Mouse (Mus musculus) spleen, adult 2 months (tissue): ENCODE measurements around the gene Krt33b. TPM values are rescaled to one million over a fixed set of nuclear protein-coding genes. Genes with fewer than 3 reads are reported as not detected.

ENCODE experiments used
- DNase-seq, 2 experiments: peaks; one replicate each; pipeline versions ENCODE4 v3.0.0 to v3.0.0-alpha.2; 2012 to 2021; ENCODE audit warnings: low spot score in 2 of 2, low read depth in 1 of 2
- H3K27ac ChIP-seq: fragments of 200-500 bp; 2 replicates; pipeline ENCODE4 v1.5.1; 2012; ENCODE audit warnings: low read length, inconsistent platforms; ENCODE audit not compliant: insufficient read depth
- H3K27me3 ChIP-seq: fragments of 200-500 bp; 2 replicates; pipeline ENCODE4 v1.6.1; 2012; ENCODE audit warnings: mild to moderate bottlenecking, moderate library complexity, low read length, inconsistent platforms; ENCODE audit not compliant: control insufficient read depth, insufficient read depth
- H3K36me3 ChIP-seq: fragments of 200-500 bp; 2 replicates; pipeline ENCODE4 v1.6.1; 2012; ENCODE audit warnings: mild to moderate bottlenecking, low read length, inconsistent platforms; ENCODE audit not compliant: control insufficient read depth, insufficient read depth
- H3K4me1 ChIP-seq: fragments of 200-500 bp; 2 replicates; pipeline ENCODE4 v1.6.1; 2011; ENCODE audit warnings: inconsistent platforms; ENCODE audit not compliant: control insufficient read depth, insufficient read depth, insufficient read length
- H3K4me3 ChIP-seq: fragments of 200-500 bp; 2 replicates; pipeline ENCODE4 v1.5.1; 2011; ENCODE audit warnings: mild to moderate bottlenecking, inconsistent platforms; ENCODE audit not compliant: insufficient read depth, insufficient read length; ENCODE audit errors: extremely low read depth
- CTCF ChIP-seq: fragments of 200-500 bp; IDR thresholded peaks from 2 replicates; pipeline ENCODE4 v1.5.1; 2011; ENCODE audit warnings: mild to moderate bottlenecking, inconsistent platforms; ENCODE audit not compliant: insufficient read depth, insufficient read length, insufficient replicate concordance; ENCODE audit errors: extremely low read depth
- POLR2A ChIP-seq: fragments of 200-500 bp; IDR thresholded peaks from 2 replicates; pipeline ENCODE4 v1.6.1; 2011; ENCODE audit warnings: low read depth, low read length, inconsistent platforms
- WGBS: fragments of 180-500 bp; shearing (Covaris S2); methylation state at CpG from one replicate; pipeline ENCODE4 v1.1.7; 2018; 5-methylcytosine and 5-hydroxymethylcytosine counted together
- polyA plus RNA-seq: library from polyadenylated mRNA; depleted of rRNA; stranded (reverse); fragments of >200 nt; gene quantifications from 2 replicates; pipeline ENCODE4 v1.2.3, GENCODE M21; 2012

Gene Krt33b
- polyA plus RNA-seq, 1 experiment, result not detected

GRCm38 (mm10) chr11:100050451-100050850 lies 20.8 kb upstream of the Krt33b start, which contains the start of gene Krt31:
TSS of gene Krt31 (minus strand) at chr11:100050551.
- DNase-seq, result no peak
- H3K4me3 ChIP-seq, result no peak within 1 kb of the TSS
- 85% methylated on average over 3 of the region's 3 CpGs for WGBS

GRCm38 (mm10) chr11:100047193-100047592 lies 17.5 kb upstream of the Krt33b start:
- TF ChIP-seq CTCF (no peak), POLR2A (no peak)
- no peaks in the 10 kb centered on the region for H3K27me3 ChIP-seq
- H3K36me3 ChIP-seq, result no peaks in the 10 kb centered on the region
- DNase-seq, result no peak
- WGBS, result 87% methylated on average over 2 of the region's 2 CpGs
- H3K27ac ChIP-seq, result no peak overlapping the region
- no peaks in the 10 kb centered on the region for H3K4me1 ChIP-seq
- H3K4me3 ChIP-seq, result no peak overlapping the region

More at GRCm38 (mm10) chr11:100050451-100050850, 20.8 kb upstream of the Krt33b start, which contains the start of gene Krt31:
- H3K27ac ChIP-seq, result no peak within 1 kb of the TSS
- H3K36me3 ChIP-seq, result no peaks in the 10 kb centered on the region
- TF ChIP-seq CTCF, result no peak
- no peak for TF ChIP-seq POLR2A
- H3K4me1 ChIP-seq, result no peaks in the 10 kb centered on the region
- H3K27me3 ChIP-seq, result no peaks in the 10 kb centered on the region

- H3K36me3 ChIP-seq, result no peaks in the 10 kb centered on the region
- no peak overlapping the region for H3K27ac ChIP-seq
- WGBS, result 74% methylated on average over 6 of the region's 6 CpGs
- no peak overlapping the region for H3K4me3 ChIP-seq
- TF ChIP-seq CTCF (no peak), POLR2A (no peak)
- no peaks in the 10 kb centered on the region for H3K27me3 ChIP-seq
- no peaks in the 10 kb centered on the region for H3K4me1 ChIP-seq
- DNase-seq, result no peak
Observed at GRCm38 (mm10) chr11:100046303-100046866, 16.7 kb upstream of the Krt33b start.

GRCm38 (mm10) chr11:100041454-100041853 lies 11.8 kb upstream of the Krt33b start, which contains the start of gene Krt34:
TSS of gene Krt34 (minus strand) at chr11:100041554.
- Histone ChIP-seq H3K27ac (no peak within 1 kb of the TSS), H3K27me3 (no peaks in the 10 kb centered on the region), H3K4me3 (no peak within 1 kb of the TSS), H3K36me3 (no peaks in the 10 kb centered on the region), H3K4me1 (no peaks in the 10 kb centered on the region)
- 86% methylated on average over 6 of the region's 6 CpGs for WGBS
- no peak for DNase-seq
- TF ChIP-seq CTCF (no peak), POLR2A (no peak)

GRCm38 (mm10) chr11:100021438-100021837 lies 8.2 kb downstream of the Krt33b start:
- TF ChIP-seq CTCF (no peak), POLR2A (no peak)
- Histone ChIP-seq H3K4me3 (no peak overlapping the region), H3K36me3 (no peaks in the 10 kb centered on the region), H3K4me1 (no peaks in the 10 kb centered on the region), H3K27ac (no peak overlapping the region), H3K27me3 (no peaks in the 10 kb centered on the region)
- WGBS, result 82% methylated on average over 5 of the region's 5 CpGs
- no peak for DNase-seq

- no peak overlapping the region for H3K4me3 ChIP-seq
- no peaks in the 10 kb centered on the region for H3K4me1 ChIP-seq
- H3K27me3 ChIP-seq, result no peaks in the 10 kb centered on the region
- WGBS, result 73% methylated on average over 1 of the region's 1 CpGs
- no peak for DNase-seq
- H3K36me3 ChIP-seq, result no peaks in the 10 kb centered on the region
- no peak for TF ChIP-seq CTCF
- TF ChIP-seq POLR2A, result no peak
- no peak overlapping the region for H3K27ac ChIP-seq
Observed at GRCm38 (mm10) chr11:100019466-100019865, 10.2 kb downstream of the Krt33b start.

GRCm38 (mm10) chr11:100016112-100016511 lies 13.6 kb downstream of the Krt33b start, which contains the start of gene Krt33a:
TSS of gene Krt33a (minus strand) at chr11:100016212.
- H3K4me1 ChIP-seq, result no peaks in the 10 kb centered on the region
- H3K27ac ChIP-seq, result no peak within 1 kb of the TSS
- H3K36me3 ChIP-seq, result no peaks in the 10 kb centered on the region
- no peaks in the 10 kb centered on the region for H3K27me3 ChIP-seq
- 76% methylated on average over 4 of the region's 4 CpGs for WGBS
- no peak for DNase-seq
- no peak for TF ChIP-seq POLR2A
- TF ChIP-seq CTCF, result no peak
- no peak within 1 kb of the TSS for H3K4me3 ChIP-seq
